Mouse (Mus musculus) stomach, embryonic 16.5 days (tissue): ENCODE data around the gene Rab11fip4. TPM values are rescaled to one million over a fixed set of nuclear protein-coding genes. Genes with fewer than 3 reads are reported as not detected.

Source experiments
- ATAC-seq: fragments of 200-750 bp; cut with Nextera tagmentation; 2 replicates; pipeline ENCODE4 v1.8.0; 2017; ENCODE audit warnings: moderate number of reproducible peaks, moderate TSS enrichment; ENCODE audit not compliant: insufficient read depth, low FRiP score
- H3K27ac ChIP-seq: fragments of 300-500 bp; sonication (generic); 2 replicates; pipeline ENCODE4 v1.5.1; 2014; ENCODE audit warnings: low read length
- H3K27me3 ChIP-seq: fragments of 300-500 bp; sonication (generic); 2 replicates; pipeline ENCODE4 v1.6.1; 2014; ENCODE audit warnings: low read length, control low read depth, mixed read lengths; ENCODE audit not compliant: control insufficient read depth, insufficient read depth
- H3K36me3 ChIP-seq: fragments of 300-500 bp; sonication (generic); 2 replicates; pipeline ENCODE4 v1.6.1; 2014; ENCODE audit warnings: low read length; ENCODE audit not compliant: control insufficient read depth, insufficient read depth
- H3K4me1 ChIP-seq: fragments of 300-500 bp; sonication (generic); 2 replicates; pipeline ENCODE4 v1.6.1; 2014; ENCODE audit warnings: low read length, control low read depth, mixed read lengths; ENCODE audit not compliant: control insufficient read depth, insufficient read depth
- H3K4me2 ChIP-seq: fragments of 300-500 bp; sonication (generic); 2 replicates; pipeline ENCODE4 v1.6.1; 2014; ENCODE audit warnings: low read depth, low read length, mixed read lengths
- H3K4me3 ChIP-seq: fragments of 300-500 bp; sonication (generic); replicated peaks from 2 replicates; pipeline ENCODE4 v1.5.1; 2014; ENCODE audit warnings: mild to moderate bottlenecking, low read length
- H3K9ac ChIP-seq: fragments of 300-500 bp; sonication (generic); 2 replicates; pipeline ENCODE4 v1.6.1; 2014; ENCODE audit warnings: low read length
- H3K9me3 ChIP-seq: fragments of 300-500 bp; sonication (generic); replicated peaks from 2 replicates; pipeline ENCODE4 v1.6.1; 2016; ENCODE audit warnings: low read length, control low read depth; ENCODE audit not compliant: control insufficient read depth
- WGBS: fragments of 180-500 bp; shearing (Covaris S2); extraction: QIAGEN DNeasy Blood & Tissue Kit; methylation state at CpG from one replicate; pipeline ENCODE4 v1.1.7; 2014; 5-methylcytosine and 5-hydroxymethylcytosine counted together
- polyA plus RNA-seq: library from polyadenylated mRNA; unstranded; fragments of >200 nt; fragmentation: Nextera tagmentation; extraction: Ambion mirVana; gene quantifications from 2 replicates; pipeline ENCODE4 v1.2.1, GENCODE M21; 2015

Gene Rab11fip4
- polyA plus RNA-seq, 1 experiment from 2014 or later: 2.0 TPM

- H3K36me3 ChIP-seq: no peaks in the 10 kb centered on the region
- no peaks in the 10 kb centered on the region for H3K9me3 ChIP-seq
- no peak overlapping the region for H3K4me3 ChIP-seq
- H3K27me3 ChIP-seq: no peaks in the 10 kb centered on the region
- whole genome bisulfite sequencing: 80% methylated on average over 8 of the region's 8 CpGs
- H3K4me2 ChIP-seq: no peak overlapping the region
- peak overlapping the region; percentile 46 for H3K9ac ChIP-seq
- H3K27ac ChIP-seq: no peak overlapping the region
- ATAC-seq: no peak
- H3K4me1 ChIP-seq: peaks cover 48% of the 10 kb centered on the region
These were observed 124.3 kb downstream of the Rab11fip4 start for GRCm38 (mm10) chr11:79715316-79715715.

GRCm38 (mm10) chr11:79715733-79716452, 124.9 kb downstream of the Rab11fip4 start:
- H3K27me3 ChIP-seq: no peaks in the 10 kb centered on the region
- H3K36me3 ChIP-seq: no peaks in the 10 kb centered on the region
- H3K9me3 ChIP-seq: no peaks in the 10 kb centered on the region
- no peak for ATAC-seq
- no peak overlapping the region for H3K27ac ChIP-seq
- H3K4me1 ChIP-seq: peaks cover 45% of the 10 kb centered on the region
- 86% methylated on average over 6 of the region's 6 CpGs for WGBS
- H3K4me3 ChIP-seq: no peak overlapping the region
- H3K4me2 ChIP-seq: no peak overlapping the region
- no peak overlapping the region for H3K9ac ChIP-seq

- Histone ChIP-seq H3K27me3 (no peaks in the 10 kb centered on the region), H3K9me3 (no peaks in the 10 kb centered on the region), H3K4me2 (no peak overlapping the region), H3K9ac (no peak overlapping the region), H3K36me3 (no peaks in the 10 kb centered on the region), H3K27ac (peak overlapping the region; percentile 15; the same call in 1 of the 2 replicates), H3K4me3 (no peak overlapping the region), H3K4me1 (peaks cover 45% of the 10 kb centered on the region)
- ATAC-seq: no peak
- 63% methylated on average over 2 of the region's 2 CpGs for WGBS
These were observed 125.4 kb downstream of the Rab11fip4 start for GRCm38 (mm10) chr11:79716453-79716749.

- ATAC-seq: no peak
These were observed 126.3 kb downstream of the Rab11fip4 start for GRCm38 (mm10) chr11:79717271-79717670.

GRCm38 (mm10) chr11:79717801-79718200, 126.8 kb downstream of the Rab11fip4 start:
- H3K9me3 ChIP-seq: no peaks in the 10 kb centered on the region
- no peaks in the 10 kb centered on the region for H3K27me3 ChIP-seq
- peaks cover 42% of the 10 kb centered on the region for H3K4me1 ChIP-seq
- no peaks in the 10 kb centered on the region for H3K36me3 ChIP-seq
- ATAC-seq: no peak
- no peak overlapping the region for H3K4me3 ChIP-seq
- H3K4me2 ChIP-seq: no peak overlapping the region
- H3K27ac ChIP-seq: no peak overlapping the region; the same call in 1 of the 2 replicates
- 73% methylated on average over 7 of the region's 7 CpGs for WGBS
- no peak overlapping the region for H3K9ac ChIP-seq

More at GRCm38 (mm10) chr11:79717271-79717670, 126.3 kb downstream of the Rab11fip4 start:
- Histone ChIP-seq H3K36me3 (no peaks in the 10 kb centered on the region), H3K27me3 (no peaks in the 10 kb centered on the region), H3K27ac (no peak overlapping the region; the same call in 1 of the 2 replicates), H3K9me3 (no peaks in the 10 kb centered on the region), H3K4me3 (no peak overlapping the region), H3K9ac (no peak overlapping the region), H3K4me2 (no peak overlapping the region), H3K4me1 (peaks cover 45% of the 10 kb centered on the region)
- WGBS: 59% methylated on average over 3 of the region's 3 CpGs

- Histone ChIP-seq H3K4me2 (no peak overlapping the region), H3K27ac (peak overlapping the region; percentile 17; the same call in 1 of the 2 replicates), H3K9me3 (no peaks in the 10 kb centered on the region), H3K36me3 (no peaks in the 10 kb centered on the region), H3K27me3 (no peaks in the 10 kb centered on the region), H3K9ac (no peak overlapping the region), H3K4me3 (no peak overlapping the region), H3K4me1 (peaks cover 38% of the 10 kb centered on the region)
- WGBS: 72% methylated on average over 6 of the region's 6 CpGs
- no peak for ATAC-seq
These were observed 127.2 kb downstream of the Rab11fip4 start for GRCm38 (mm10) chr11:79718202-79718601.

GRCm38 (mm10) chr11:79718829-79719346, 127.9 kb downstream of the Rab11fip4 start:
- H3K36me3 ChIP-seq: no peaks in the 10 kb centered on the region
- H3K27me3 ChIP-seq: no peaks in the 10 kb centered on the region
- 69% methylated on average over 8 of the region's 8 CpGs for WGBS
- peak overlapping the region; percentile 17; the same call in 1 of the 2 replicates for H3K27ac ChIP-seq
- ATAC-seq: no peak
- H3K4me3 ChIP-seq: no peak overlapping the region
- no peak overlapping the region for H3K4me2 ChIP-seq
- H3K4me1 ChIP-seq: peaks cover 33% of the 10 kb centered on the region
- no peaks in the 10 kb centered on the region for H3K9me3 ChIP-seq
- H3K9ac ChIP-seq: no peak overlapping the region

GRCm38 (mm10) chr11:79720737-79721136, 129.7 kb downstream of the Rab11fip4 start:
- 79% methylated on average over 4 of the region's 4 CpGs for WGBS
- H3K27me3 ChIP-seq: no peaks in the 10 kb centered on the region
- no peak for ATAC-seq
- peaks cover 24% of the 10 kb centered on the region for H3K4me1 ChIP-seq
- H3K4me2 ChIP-seq: no peak overlapping the region
- no peak overlapping the region for H3K27ac ChIP-seq
- H3K4me3 ChIP-seq: no peak overlapping the region
- no peaks in the 10 kb centered on the region for H3K9me3 ChIP-seq
- H3K36me3 ChIP-seq: no peaks in the 10 kb centered on the region
- H3K9ac ChIP-seq: no peak overlapping the region

GRCm38 (mm10) chr11:79722811-79723210, 131.8 kb downstream of the Rab11fip4 start:
- no peak for ATAC-seq
- H3K4me1 ChIP-seq: peaks cover 8% of the 10 kb centered on the region
- whole genome bisulfite sequencing: 89% methylated on average over 5 of the region's 5 CpGs
- H3K9ac ChIP-seq: no peak overlapping the region
- H3K27ac ChIP-seq: no peak overlapping the region
- no peak overlapping the region for H3K4me2 ChIP-seq
- no peaks in the 10 kb centered on the region for H3K9me3 ChIP-seq
- H3K4me3 ChIP-seq: no peak overlapping the region
- H3K36me3 ChIP-seq: no peaks in the 10 kb centered on the region
- H3K27me3 ChIP-seq: no peaks in the 10 kb centered on the region
